Mouse (Mus musculus): ENCODE results near the gene Kif26b. TPM values are rescaled to one million over a fixed set of nuclear protein-coding genes. Genes with fewer than 3 reads are reported as not detected.
A peak's percentile ranks its signal among the peaks of the same experiment; 100 is the strongest.

The Kif26b gene
- polyA plus RNA-seq, 1 experiment from 2014 or later: 10.2 TPM

GRCm38 (mm10) chr1:178573406-178574032 is 44.6 kb downstream of the Kif26b start:
- WGBS: 53% methylated on average over 4 of the region's 4 CpGs
- peaks cover 20% of the 10 kb centered on the region for H3K36me3 ChIP-seq (replicated peaks)
- H3K9me3 ChIP-seq: peaks cover 8% of the 10 kb centered on the region
- H3K27me3 ChIP-seq (replicated peaks; ENCODE audit: low read depth, poor library complexity, severe bottlenecking): no peaks in the 10 kb centered on the region
- DNase-seq (ENCODE audit: low spot score): peak; percentile 46
- H3K27ac ChIP-seq (replicated peaks): peak overlapping the region; percentile 66
- H3K4me3 ChIP-seq: no peak overlapping the region
- peaks cover 60% of the 10 kb centered on the region for H3K4me1 ChIP-seq

DNA sequence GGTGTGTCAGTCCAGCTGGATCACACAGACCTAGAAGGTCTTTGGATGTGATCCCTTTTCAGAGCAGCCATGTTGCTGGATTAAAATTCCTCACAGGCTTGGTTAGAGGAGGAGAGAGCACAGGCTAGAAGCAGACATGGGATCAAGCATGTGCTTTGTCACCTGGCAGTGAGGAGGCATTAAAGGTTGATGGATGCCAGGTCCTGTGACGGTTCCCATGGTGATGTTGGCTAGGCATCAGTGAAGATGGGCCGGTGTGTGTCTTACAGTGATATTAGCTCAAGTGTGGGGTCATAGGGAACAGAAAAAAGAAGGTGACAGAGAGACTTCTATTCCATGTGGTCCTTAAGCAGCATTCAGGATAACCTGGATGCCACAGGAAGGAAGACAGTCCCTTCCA is 46.8 kb downstream of the Kif26b start:
- H3K27ac ChIP-seq (replicated peaks): no peak overlapping the region
- DNase-seq (ENCODE audit: low spot score): no peak
- WGBS: 89% methylated on average over 2 of the region's 2 CpGs
- peaks cover 8% of the 10 kb centered on the region for H3K9me3 ChIP-seq
- no peaks in the 10 kb centered on the region for H3K27me3 ChIP-seq (replicated peaks; ENCODE audit: low read depth, poor library complexity, severe bottlenecking)
- H3K36me3 ChIP-seq (replicated peaks): peaks cover 29% of the 10 kb centered on the region
- peaks cover 41% of the 10 kb centered on the region for H3K4me1 ChIP-seq
- no peak overlapping the region for H3K4me3 ChIP-seq

DNA sequence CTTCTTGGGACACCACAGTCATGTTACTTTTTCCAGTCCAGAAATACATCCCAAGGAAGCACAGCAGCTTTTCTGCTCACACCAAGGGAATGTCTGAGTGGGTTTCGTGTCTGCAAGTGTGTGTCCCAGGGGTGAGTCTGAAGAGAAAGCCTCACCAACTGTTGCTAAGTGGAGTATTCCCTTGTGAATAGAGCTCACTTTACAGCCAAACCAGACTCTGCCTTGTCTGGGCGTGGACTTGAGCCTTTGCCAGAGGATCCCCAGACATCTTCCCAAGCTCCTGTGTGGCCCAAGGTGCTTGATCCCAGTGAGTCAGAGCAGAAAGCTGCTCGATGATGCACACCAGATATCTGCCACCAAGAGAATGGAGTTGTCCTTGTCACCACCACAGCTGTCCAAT is 48.0 kb downstream of the Kif26b start:
- H3K27me3 ChIP-seq (replicated peaks; ENCODE audit: low read depth, poor library complexity, severe bottlenecking): no peaks in the 10 kb centered on the region
- H3K27ac ChIP-seq (replicated peaks): no peak overlapping the region
- H3K4me3 ChIP-seq: no peak overlapping the region
- WGBS: 87% methylated on average over 3 of the region's 3 CpGs
- H3K36me3 ChIP-seq (replicated peaks): peaks cover 33% of the 10 kb centered on the region
- no peak for DNase-seq (ENCODE audit: low spot score)
- peaks cover 8% of the 10 kb centered on the region for H3K9me3 ChIP-seq
- H3K4me1 ChIP-seq: peaks cover 29% of the 10 kb centered on the region

DNA sequence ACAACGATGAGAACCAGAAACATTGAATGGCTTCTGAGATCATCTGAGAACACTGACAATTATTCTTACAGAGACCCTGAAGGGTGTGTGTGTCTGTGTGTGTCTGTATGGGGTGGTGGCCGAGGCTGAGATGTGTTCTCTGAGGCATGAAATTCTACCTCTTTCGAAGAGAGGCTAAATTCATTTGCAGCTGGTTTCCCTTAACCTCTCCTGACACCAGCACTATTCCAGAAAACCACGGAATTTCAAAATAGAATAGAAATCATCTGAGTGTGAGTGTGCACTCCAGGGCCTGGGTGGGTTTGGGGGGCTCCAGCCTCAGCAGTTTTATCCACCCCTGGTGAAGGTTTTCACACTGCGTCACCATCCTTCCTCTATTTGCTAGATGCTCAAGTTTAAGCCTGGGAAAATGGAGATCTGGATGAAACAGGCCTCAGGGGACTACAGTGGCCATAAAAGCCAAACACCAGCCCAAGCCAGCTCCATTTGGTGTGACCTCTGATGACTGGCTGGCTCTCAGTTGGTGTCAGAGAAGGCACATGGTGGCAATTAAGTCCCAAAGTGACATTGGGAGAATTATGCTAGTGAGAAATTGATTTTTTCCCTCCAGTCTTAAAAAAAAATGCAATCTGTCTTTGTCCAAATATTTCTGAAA is 56.6 kb downstream of the Kif26b start:
- Histone ChIP-seq H3K27ac (replicated peaks) (peak overlapping the region; percentile 81), H3K9me3 (no peaks in the 10 kb centered on the region), H3K4me1 (peaks cover 37% of the 10 kb centered on the region), H3K36me3 (replicated peaks) (peaks cover 5% of the 10 kb centered on the region; the same call in 1 of the 2 replicates), H3K4me3 (no peak overlapping the region), H3K27me3 (replicated peaks; ENCODE audit: low read depth, poor library complexity, severe bottlenecking) (no peaks in the 10 kb centered on the region)
- DNase-seq (ENCODE audit: low spot score): peak; percentile 37
- 31% methylated on average over 5 of the region's 5 CpGs for WGBS

- Histone ChIP-seq H3K36me3 (replicated peaks) (no peaks in the 10 kb centered on the region; the same call in 1 of the 2 replicates), H3K4me3 (no peak overlapping the region), H3K27me3 (replicated peaks; ENCODE audit: low read depth, poor library complexity, severe bottlenecking) (no peaks in the 10 kb centered on the region), H3K4me1 (peaks cover 25% of the 10 kb centered on the region), H3K27ac (replicated peaks) (0 out of 2 replicates have a peak overlapping the region, but pooled peaks have one; percentile 7), H3K9me3 (no peaks in the 10 kb centered on the region)
- 76% methylated on average over 13 of the region's 13 CpGs for WGBS
- no peak for DNase-seq (ENCODE audit: low spot score)
Observed at GRCm38 (mm10) chr1:178590229-178591171, 61.6 kb downstream of the Kif26b start.

DNA sequence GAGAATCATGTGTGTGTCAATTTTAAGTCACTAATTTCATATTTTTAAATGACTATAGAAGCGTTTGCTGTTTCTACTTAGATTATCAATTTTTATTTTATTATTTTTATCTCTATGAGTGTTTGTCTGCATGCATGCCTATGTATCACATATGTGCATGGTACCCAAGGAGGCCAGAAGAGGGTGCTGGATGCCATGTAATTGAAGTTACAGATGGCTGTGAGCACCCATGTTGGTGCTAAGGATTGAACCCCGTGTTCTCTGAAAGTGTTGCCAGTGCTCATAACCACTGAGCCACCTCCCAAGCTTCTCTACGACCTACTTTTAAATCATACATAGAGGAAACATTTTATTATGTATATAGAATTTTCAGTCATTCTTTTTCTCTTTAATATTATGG is 68.2 kb downstream of the Kif26b start:
- no peak overlapping the region for H3K4me3 ChIP-seq
- 92% methylated on average over 3 of the region's 3 CpGs for WGBS
- no peaks in the 10 kb centered on the region; the same call in 1 of the 2 replicates for H3K36me3 ChIP-seq (replicated peaks)

DNA sequence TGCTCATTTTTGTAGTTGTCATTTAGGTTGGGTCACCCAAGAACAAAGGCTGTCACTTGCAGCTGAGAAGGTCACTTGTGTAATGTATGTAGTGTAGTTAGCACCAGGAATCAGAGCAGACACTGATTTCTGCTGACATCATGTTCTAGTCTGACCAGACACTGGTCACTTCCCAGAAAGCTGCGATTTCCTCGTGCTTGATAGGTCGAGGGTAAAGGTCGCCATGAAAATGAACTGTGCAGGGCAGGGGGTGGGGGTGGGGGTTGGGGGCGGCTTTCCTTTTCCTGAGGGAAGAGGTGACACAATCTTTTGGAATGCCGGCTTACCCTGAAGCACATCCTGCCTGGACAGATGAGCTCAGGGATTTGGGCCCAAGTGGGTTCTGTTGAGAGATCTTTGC is 68.8 kb downstream of the Kif26b start:
- Histone ChIP-seq H3K4me3 (no peak overlapping the region), H3K27me3 (replicated peaks; ENCODE audit: low read depth, poor library complexity, severe bottlenecking) (no peaks in the 10 kb centered on the region), H3K36me3 (replicated peaks) (no peaks in the 10 kb centered on the region; the same call in 1 of the 2 replicates), H3K4me1 (peaks cover 7% of the 10 kb centered on the region), H3K9me3 (no peaks in the 10 kb centered on the region), H3K27ac (replicated peaks) (no peak overlapping the region)
- 50% methylated on average over 6 of the region's 6 CpGs for WGBS
- DNase-seq (ENCODE audit: low spot score): no peak

More for the DNA sequence above, 68.2 kb downstream of the Kif26b start:
- DNase-seq (ENCODE audit: low spot score): no peak
- Histone ChIP-seq H3K9me3 (no peaks in the 10 kb centered on the region), H3K27me3 (replicated peaks; ENCODE audit: low read depth, poor library complexity, severe bottlenecking) (no peaks in the 10 kb centered on the region), H3K27ac (replicated peaks) (no peak overlapping the region), H3K4me1 (peaks cover 7% of the 10 kb centered on the region)

GRCm38 (mm10) chr1:178600851-178601569 is 72.1 kb downstream of the Kif26b start:
- 90% methylated on average over 15 of the region's 15 CpGs for WGBS
- Histone ChIP-seq H3K9me3 (no peaks in the 10 kb centered on the region), H3K4me1 (peaks cover 7% of the 10 kb centered on the region; the same call in 1 of the 2 replicates), H3K27me3 (replicated peaks; ENCODE audit: low read depth, poor library complexity, severe bottlenecking) (no peaks in the 10 kb centered on the region), H3K4me3 (no peak overlapping the region), H3K36me3 (replicated peaks) (no peaks in the 10 kb centered on the region), H3K27ac (replicated peaks) (no peak overlapping the region)
- DNase-seq (ENCODE audit: low spot score): no peak

DNA sequence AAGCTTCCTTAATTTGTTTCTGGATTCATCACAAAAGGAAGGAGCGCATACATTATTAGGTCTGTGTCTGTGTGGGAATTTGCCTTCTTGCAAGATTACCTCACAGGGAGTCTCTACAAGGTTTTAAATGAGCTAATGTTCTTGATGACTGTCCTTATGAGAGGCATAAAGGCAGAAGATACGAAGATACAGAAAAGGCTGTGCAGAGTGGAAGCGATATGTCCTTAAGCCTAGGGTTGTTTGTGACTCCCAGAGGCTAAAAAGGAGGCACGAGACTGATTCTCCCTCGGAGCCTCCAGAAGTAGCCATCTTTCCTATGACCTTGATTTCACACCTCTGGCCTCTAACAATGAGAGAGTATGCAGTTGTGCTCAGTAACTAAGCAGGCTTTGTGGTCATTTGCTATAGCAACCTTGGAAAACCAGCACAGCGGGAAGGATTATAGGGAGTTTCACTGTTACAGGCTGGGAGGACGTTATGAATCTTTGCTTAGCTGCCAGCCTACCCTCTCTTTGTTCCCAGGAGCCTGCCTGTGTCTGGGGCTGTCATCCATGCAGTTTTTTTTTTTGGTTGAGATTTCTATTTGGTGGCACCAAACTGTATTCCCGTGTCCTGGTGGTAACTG is 80.3 kb downstream of the Kif26b start:
- 76% methylated on average over 8 of the region's 8 CpGs for WGBS
- no peak overlapping the region for H3K4me3 ChIP-seq
- H3K27me3 ChIP-seq (replicated peaks; ENCODE audit: low read depth, poor library complexity, severe bottlenecking): no peaks in the 10 kb centered on the region
- peaks cover 32% of the 10 kb centered on the region for H3K4me1 ChIP-seq
- no peak overlapping the region for H3K27ac ChIP-seq (replicated peaks)
- no peaks in the 10 kb centered on the region for H3K36me3 ChIP-seq (replicated peaks)
- no peaks in the 10 kb centered on the region for H3K9me3 ChIP-seq
- no peak for DNase-seq (ENCODE audit: low spot score)

- Histone ChIP-seq H3K27ac (replicated peaks) (0 out of 2 replicates have a peak overlapping the region, but pooled peaks have one; percentile 44), H3K4me1 (peaks cover 32% of the 10 kb centered on the region), H3K36me3 (replicated peaks) (no peaks in the 10 kb centered on the region), H3K27me3 (replicated peaks; ENCODE audit: low read depth, poor library complexity, severe bottlenecking) (no peaks in the 10 kb centered on the region), H3K4me3 (no peak overlapping the region), H3K9me3 (no peaks in the 10 kb centered on the region)
- 84% methylated on average over 15 of the region's 15 CpGs for WGBS
- no peak for DNase-seq (ENCODE audit: low spot score)
Observed at GRCm38 (mm10) chr1:178611512-178611911, 82.6 kb downstream of the Kif26b start.

GRCm38 (mm10) chr1:178621301-178621700 is 92.4 kb downstream of the Kif26b start:
- Histone ChIP-seq H3K27me3 (replicated peaks; ENCODE audit: low read depth, poor library complexity, severe bottlenecking) (no peaks in the 10 kb centered on the region), H3K4me3 (no peak overlapping the region), H3K4me1 (no peaks in the 10 kb centered on the region), H3K36me3 (replicated peaks) (peaks cover 3% of the 10 kb centered on the region; the same call in 1 of the 2 replicates), H3K9me3 (no peaks in the 10 kb centered on the region), H3K27ac (replicated peaks) (no peak overlapping the region)
- no peak for DNase-seq (ENCODE audit: low spot score)
- WGBS: 89% methylated on average over 2 of the region's 2 CpGs

All from embryonic facial prominence, embryonic 10.5 days (tissue).